Mouse (Mus musculus) ovary, postnatal 10 days (tissue): Measurements from ENCODE around the gene Dusp1.

Experiments used
- DNase-seq: peaks from one replicate; pipeline ENCODE4 v3.0.0; 2022; ENCODE audit warnings: low spot score

Gene Dusp1

DNA sequence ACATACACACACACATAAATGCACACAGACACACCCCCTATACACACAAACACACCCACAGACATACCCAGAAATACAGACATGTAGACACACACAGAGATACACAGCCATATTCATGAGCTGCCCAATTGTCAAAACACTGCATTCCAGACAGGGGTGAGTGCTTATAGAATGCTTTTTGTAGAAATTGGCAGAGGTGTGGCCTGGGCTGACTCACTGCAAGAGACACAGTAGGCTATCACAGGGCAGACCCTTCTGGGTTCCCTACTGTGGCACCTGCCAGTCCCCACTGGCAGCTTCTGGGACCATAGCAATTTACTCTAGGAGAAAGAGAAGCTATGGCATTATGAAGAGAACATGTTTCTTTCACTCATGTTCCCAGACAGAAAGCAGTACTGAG lies 37.6 kb downstream of the Dusp1 start:
- DNase-seq = no peak

DNA sequence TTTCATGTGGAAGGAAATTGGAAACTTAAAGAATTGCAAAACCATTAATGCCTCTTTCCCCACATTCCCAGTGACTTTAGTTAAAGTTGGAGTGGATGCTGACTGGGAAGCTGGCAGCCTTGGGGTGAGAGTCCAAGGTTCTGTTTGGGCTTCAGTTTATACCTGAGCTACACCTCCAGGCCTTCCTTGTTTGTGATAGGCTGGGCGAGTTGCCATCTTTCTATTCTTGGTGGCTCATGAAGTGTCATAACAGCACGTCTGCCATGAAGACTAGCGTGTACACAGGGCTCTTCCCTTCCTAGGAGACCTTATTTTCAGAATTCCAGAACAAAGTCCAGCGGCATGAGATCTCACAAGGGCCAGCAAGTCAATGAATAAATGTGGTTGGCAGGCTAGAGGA lies 39.2 kb downstream of the Dusp1 start:
- DNase-seq = no peak

DNA sequence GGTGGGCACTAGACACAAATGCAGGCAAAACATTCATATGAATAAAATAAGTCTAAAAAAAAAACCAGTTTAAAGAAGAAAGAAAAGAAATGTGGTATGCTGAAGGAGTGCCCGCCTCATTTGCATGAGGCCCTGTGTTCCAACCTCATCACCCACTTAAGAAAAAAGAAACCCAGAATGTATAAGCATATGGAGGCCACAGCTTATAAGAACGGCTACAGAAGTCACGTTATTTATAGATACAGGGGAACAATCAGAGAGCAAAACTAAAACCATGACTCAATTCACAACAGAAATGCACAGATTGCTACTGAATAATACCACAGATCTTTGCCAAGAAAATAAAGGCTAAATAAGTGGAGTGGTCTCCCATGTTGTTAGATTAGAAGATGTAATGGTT lies 43.6 kb downstream of the Dusp1 start:
- DNase-seq = no peak

DNA sequence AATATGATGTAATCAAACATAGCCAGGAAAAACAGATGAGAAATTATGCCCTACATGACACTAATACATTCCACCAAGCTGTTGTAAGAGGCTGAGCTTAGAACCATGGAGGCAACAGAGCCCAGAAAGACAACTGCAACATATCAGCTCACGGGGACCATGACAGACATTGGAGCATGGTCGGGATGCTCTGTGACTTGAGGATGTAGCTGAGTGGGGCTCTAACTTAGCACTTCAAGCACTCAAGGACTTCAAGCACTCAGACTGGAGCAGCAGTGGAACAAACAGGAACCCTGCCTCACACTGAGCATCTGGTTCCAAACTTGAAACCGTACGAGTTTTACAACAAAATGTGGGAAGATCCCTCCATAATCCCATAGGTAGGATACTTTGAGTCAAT lies 46.3 kb downstream of the Dusp1 start:
- no peak for DNase-seq

DNA sequence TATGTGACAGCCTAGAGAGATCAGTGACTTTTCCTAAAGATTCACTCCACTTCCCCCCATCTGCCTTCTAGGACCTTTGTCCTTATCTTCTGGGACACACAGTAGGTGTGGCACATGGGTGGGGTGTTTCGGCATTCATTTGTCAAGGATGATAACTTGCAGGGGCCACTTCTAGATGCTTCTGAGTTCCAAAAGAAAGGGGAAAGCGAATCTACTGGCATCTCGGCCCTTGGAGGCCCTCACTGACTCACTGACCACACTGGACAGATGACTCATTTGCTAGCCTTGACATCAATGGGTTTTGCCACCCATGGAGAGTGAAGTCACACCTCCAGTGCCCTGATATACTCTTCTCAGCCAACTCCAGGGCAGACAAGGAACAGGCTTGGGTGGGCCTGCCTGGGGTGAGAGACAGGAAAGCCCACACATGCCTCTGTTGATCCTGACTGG lies 47.3 kb downstream of the Dusp1 start:
- DNase-seq = no peak

DNA sequence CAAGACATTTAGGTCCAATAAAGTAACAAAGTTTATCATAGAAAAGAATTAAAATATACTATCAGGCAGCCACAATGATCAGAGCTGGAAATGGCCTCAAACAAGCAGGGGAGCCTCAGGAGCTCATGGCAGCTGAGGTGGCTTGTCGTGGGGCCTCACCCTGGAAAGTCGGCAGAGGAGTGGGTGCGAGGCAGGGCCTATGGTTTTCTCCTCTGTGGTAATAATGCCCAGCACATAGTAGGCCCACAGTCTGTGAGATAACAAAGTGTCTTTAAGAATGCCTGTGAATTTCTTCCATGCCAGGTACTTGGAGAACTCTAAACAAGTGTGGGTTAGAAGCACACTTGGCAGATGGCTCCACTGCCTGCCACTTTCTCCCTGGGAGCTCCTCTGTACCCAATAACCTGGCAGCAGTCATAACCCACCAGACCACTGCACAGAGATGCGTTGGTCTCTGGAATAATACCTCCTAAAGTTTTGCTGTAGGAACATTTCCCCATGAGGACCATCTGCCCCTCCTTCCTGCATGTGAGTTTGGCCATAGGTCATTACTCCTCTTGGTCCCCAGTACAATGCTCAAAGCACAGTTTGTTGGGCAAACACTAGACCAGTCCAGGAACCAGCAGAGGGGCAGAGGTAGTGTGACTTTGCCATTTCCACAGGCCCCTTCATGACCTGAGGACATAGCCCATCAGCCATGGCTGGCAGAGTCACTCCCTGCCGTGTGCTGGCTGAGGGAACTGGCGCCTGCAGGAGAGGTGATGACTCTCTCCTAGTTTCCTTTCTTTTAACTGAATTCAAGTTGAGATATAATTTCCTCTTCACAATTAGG lies 48.3 kb downstream of the Dusp1 start:
- DNase-seq = no peak

DNA sequence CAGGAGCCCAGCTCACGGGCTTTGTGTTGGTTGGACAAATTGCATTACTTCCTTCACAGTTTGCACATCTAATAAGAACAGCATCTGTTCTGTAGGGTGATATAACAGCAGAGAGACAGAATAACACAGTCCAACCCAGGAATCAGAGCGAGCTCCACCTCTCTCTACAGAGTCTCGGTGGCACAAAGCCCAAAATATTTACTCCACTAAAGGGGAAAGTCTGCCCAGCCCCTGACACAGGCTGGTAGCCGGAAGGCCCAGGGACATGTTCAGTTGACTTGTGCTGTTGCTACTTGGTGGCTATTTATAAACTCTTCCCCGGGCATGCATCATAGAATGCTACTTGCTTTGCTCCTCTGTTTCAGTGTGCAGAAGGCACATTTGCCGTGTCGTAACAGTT lies 49.0 kb downstream of the Dusp1 start:
- DNase-seq = no peak

DNA sequence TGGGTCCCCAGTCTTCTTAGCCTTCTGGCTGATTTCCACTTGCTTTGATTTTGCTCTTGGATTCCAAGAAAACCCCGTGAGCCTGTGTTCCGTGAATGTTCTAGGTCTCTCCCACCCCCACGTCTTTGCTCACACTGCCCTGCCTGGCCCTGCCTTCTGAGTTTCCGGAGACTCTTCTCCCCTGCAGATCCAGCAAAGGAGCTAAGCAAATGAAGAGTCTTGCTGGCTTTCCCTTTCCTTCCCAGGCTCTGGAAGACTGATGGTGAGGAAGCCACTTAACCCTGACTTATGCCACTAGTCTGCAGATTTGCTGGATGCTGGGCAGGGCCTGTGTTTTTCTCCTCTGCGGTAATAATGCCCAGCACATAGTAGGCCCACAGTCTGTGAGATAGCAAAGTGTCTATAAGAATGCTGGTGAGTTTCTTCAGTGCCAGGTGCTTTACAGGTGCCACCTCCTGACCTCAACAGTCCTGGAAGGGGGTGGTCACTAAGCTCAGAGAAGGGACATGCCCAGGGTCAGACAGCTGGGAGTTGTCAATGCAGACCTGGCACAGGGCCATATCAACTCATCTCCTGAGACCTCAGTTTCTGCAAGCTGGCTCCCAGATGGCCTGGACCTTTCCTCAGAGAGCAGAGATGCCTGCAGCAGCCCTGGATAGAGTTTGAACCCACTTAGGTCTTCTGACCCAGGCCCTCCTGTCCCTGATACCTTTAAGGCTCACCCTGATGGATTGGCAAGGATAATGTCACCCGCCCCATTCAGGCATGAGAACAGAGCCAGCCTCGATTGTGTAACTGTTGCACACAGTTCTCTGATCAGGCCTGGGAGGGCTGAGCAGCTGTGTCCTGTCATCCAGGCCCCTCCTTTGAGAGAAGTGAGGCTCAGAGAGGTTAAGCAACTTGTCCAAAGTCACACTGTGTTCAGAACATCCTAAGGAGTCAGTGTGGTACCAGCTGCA lies 49.8 kb downstream of the Dusp1 start:
- DNase-seq = no peak

DNA sequence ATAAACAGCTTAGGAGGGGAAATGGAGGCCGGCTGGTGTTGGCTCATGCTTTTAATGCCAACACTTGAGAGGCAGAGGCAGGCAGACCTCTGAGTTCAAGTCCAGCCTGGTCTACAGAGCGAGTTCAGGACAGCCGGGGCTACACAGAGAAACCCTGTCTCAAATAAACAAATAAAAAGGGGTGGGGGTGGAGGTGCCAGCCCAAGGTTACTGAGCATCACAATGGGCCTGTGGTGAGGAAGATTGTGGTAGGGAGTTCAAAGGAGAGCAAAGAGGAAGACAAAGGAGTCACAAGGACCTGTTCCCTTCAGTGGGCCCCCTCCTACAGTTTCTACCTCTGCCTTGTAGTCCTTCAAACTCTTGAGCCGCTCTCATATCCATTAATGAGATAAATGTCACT lies 50.7 kb downstream of the Dusp1 start:
- DNase-seq = no peak

DNA sequence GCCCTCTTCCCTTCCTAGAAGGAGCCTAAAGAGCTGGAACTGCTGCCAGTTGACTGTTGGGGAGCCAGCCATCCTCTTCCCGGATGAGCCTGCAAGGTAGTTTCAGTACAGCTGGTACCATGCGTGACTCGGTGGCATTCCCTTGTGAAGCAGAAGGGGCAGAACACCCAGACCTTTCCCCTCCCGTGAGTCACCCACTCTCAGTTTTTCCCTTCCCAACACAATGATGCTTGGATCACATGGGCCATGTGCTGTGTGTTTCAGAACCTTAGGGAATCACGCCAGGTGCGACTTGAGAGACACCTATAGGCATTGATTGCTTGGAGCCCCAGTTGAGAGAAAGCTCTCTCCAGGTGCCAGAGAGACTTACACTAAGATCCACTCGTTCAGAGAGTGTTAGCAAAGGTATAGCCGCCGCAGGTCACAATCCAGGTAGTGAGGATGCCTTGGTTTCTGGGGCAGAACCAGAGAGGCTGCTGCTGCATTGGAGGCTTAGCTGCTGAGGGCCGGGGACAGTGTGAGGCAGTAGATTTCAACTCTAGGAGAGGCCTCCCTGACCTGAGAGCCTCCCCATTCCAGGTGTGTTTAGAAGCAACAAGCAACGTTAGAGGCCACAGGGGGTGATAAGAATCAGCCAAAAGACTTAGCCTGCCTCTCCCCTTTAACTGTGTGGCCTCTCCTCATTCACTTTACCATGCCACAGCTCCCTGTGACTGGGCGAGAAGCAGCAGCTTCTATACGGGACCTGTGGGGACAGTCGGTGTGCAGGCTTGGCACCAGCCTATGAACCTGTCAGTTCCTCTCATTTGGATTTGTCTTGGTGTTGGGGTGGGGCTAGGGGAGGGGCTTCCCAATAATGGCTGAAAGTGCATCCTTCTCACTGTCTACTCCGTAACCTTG lies 51.5 kb downstream of the Dusp1 start:
- DNase-seq = no peak

DNA sequence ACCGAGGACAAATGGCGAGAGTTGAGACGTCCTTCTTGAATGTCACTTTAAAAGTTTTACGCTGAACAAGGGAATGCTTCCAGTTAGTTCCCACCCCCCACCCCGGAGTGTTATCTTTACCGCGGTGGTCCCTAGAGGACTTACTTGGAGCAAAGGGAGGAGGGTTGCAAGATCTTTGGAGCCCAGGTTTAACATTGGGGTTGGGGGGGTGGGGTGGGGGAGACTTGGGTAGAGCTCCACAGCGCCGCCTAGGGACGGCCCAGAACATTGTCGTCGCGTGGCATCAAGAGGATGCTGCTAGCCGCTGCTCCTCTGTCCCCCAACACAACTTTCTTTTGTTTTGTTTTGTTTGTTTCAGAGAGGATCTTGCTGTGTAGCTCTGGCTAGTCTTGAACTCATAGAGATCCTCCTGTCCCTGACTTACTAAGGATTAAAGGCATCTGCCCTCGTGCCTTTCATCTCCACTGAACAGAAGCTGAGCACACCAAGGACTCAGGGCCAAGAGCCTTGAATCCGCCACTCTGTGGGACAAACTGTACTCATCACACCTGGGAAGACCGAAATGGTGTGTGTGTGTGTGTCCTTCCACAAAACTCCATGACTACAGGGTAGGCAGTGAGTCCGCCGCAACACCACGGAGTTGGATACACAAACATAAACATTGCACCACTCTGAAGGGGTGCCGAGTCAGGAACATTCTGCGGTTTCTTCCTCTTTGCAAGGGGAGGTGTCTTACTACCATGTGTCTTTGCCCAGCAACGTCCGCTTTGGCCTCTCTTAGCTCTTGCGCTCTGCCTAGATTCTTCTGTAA lies 52.8 kb downstream of the Dusp1 start:
- no peak for DNase-seq

DNA sequence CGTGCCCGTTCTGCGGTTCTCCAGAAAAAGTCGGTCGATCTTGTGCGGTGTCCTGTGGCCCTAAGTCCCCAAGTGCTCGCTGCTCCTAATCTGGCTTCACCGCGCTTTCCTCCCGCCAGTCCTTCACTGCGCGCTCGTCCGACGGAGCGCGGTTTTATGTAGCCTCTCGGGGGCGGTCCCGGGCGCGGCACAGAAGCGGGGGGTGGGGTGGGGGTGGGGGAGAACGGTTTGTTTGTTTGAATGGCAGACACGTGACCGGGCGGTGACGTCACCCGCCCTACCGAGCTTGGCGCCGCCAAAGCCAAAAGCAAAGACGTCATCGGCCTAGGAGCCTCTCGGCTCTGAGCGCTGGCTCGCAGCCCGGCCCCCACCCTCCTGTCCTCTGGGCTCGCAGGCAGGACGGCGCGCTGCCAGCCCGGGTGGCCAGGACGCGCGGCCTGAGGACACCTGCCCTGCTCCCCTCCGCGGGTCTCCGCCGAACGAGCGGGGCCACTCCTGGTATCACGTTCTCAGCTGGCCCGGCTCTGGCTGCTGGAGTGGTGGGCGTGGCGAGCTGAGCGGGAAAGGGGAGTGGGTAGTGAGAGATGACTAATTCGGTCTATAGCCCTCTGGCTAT lies 53.5 kb downstream of the Dusp1 start:
- DNase-seq = peak; percentile 89

DNA sequence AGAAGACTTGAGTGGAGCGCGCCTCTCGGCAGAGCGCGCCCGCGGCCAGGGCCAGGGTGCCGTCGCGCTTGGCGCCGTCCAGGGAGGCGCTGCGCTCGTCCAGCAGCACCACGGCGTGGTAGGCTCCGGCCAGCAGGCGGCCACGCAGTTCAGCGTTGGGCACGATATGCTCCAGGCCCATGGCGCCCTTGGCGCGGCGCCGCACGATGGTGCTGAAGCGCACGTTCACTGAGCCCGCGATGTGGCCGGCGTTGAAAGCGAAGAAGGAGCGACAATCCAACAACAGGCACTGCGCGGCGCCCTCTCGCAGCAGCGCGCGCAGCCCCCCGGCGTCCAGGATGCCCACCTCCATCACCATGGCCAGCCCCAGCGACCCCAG lies 54.0 kb downstream of the Dusp1 start:
- peak; percentile 60 for DNase-seq

DNA sequence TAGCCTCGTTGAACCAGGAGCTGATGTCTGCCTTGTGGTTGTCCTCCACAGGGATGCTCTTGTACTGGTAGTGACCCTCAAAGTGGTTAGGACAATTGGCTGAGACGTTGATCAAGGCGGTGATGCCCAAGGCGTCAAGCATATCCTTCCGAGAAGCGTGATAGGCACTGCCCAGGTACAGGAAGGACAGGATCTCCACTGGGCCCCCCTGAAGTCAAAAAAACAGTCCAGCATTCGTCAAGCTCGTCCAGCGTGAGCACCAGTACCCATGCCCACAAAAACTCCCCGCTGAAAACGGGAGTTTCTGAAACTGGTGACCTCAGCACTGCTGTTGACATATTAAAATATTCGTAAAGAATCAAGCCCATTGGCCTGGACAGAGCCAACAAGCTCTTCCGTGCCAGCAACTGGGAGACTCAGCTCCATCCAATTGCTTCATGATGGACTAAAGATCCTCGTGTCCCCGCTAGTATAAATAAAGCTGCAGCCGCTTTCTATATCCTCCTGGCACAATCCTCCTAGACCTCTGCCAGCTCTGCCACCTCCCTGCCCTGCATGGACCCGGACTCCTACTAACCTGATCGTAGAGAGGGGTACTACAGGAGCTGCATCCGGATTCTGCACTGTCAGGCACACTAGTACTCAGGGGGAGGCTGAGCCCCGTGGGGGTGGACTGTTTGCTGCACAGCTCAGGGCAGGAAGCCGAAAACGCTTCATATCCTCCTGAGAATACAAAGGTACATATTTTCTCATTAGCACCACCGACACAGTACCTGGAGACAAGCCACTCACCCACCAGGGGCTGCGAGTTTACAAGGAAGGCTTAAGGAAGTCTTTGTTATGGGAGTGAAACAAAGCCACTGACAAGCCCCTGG lies 54.7 kb downstream of the Dusp1 start:
- no peak for DNase-seq

DNA sequence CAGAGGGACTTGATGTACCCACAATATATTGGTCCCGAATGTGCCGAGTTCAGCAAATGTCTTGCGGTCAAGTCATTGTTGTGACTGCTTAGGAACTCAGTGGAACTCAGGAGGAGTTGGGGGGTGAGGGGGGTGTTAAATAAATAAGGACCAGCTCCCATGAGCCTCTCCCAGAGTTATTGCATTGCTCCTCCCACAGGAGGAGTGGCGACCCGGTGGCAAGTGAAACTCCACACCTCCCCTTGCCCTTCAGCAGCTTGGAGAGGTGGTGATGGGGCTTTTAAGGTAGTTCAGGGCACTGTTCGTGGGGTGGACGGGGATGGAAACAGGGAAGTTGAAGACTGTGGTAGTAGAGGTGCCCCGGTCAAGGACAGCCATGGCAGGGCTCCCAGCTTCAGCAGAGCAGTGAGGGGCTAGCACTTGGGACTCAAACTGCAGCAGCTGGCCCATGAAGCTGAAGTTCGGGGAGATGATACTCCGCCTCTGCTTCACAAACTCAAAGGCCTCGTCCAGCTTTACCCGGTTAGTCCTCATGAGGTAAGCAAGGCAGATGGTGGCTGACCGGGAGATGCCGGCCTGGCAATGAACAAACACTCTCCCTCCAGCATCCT lies 55.8 kb downstream of the Dusp1 start:
- no peak for DNase-seq

DNA sequence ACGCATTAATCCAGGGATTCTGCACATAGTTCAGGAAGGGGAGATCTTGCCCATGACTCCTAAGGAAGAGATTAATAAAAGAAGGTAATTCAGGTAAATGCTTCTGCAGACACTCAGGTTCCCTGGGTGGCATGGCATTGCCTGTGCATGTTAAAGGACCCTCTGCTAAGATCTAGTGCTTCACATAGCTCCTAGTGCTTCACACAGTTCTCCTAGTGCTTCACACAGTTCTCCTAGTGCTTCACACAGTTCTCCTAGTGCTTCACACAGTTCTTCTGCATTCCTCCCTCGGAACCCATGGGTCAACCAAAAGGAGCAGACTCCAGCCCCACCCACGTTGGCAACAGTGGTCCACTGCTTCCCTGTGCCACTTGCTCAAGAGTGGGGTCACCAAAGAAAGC lies 56.7 kb downstream of the Dusp1 start:
- no peak for DNase-seq

DNA sequence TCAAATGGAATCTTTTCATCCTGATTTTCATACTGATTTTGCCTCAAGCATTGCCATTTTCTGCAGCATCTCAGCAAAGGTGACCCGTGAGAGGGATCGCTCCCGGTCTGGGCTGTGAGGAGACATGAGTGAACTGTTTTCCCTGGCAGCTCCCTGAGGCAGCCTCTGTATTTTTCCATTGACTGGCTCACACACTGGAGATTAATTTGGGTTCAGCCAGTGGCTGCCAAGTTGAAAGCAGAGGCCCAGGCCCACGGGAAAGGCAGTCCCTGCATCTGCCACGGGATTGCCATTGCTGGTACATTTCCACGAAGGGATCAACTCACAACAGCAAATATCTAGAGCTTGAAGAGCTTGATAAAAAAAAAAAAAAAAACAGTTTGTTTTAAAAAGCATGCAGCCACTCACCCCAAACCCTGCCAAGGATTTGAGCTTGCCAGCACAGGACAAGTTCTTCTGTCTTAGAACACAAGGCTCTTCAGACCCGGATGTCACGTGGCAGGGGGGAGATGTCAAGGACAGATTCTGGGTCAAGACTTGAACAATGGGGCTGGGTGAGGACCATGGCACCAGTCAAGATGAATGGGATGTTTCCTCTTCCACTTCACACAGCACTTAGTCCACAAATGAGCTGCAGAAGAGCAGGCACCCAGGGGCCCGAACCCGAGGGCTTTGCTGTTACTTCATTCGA lies 57.8 kb downstream of the Dusp1 start:
- DNase-seq = no peak

DNA sequence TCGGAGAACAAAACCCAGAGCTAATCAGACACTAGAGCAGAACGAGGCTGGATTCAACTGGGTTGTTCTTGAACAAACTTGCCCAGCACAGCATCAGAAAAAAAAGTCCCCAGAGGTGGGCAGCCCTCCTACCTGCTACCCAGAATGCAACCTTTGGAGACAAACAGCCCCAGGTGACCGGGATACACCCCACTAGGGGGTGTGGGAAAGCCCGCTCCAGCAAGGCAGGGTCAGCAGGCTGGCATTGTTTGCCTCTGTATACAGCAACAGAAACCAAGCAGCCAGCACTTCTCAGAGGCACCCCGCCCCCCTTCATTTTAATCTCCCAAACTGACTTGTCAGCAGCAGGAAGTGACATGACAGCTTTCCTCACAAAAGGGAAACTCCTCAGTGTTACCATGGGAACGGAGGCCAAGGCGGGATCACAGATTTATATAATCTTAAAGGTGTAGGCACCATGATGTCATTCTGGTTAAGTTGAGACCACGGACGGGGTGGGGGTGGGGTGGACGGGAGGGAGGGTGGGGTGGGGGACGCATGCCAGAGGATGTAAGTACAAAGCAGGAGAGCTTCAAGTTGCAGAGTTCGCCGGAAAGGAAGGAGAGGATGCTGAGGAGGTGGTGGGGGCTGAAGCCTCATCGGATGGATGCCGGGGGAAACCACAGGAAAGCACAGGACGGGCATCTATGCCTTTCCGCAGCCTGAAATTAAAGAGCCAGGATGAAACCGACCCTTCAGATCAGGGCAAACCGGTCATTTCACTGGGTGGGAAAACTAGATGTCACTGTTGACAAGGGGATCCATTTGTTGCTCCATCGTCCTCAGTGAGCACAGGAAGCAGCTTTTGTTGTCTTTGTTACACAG lies 58.9 kb downstream of the Dusp1 start:
- no peak for DNase-seq
